Mouse (Mus musculus): Measurements from ENCODE around the gene Pum2.

GRCm38 (mm10) chr12:8778106-8778505, 104.2 kb downstream of the Pum2 start:
- TF ChIP-seq CTCF (conservative IDR thresholded peaks at IDR 0.05; ENCODE audit: low read length) (no peak), POU5F1 (IDR thresholded peaks at IDR 0.05; ENCODE audit: borderline replicate concordance, low read length) (no peak)
